Mouse (Mus musculus) frontal cortex, postnatal 25 days (tissue): Measurements from ENCODE around the gene Aicda.
A peak's percentile ranks its signal among the peaks of the same experiment; 100 is the strongest.
"Not testable (repeated sequence)": the region's sequence is repeated elsewhere in the genome, so short reads cannot be mapped to it uniquely, and the experiment has no call there.

ENCODE experiments used
- DNase-seq, 2 experiments: peaks; one replicate each; pipeline ENCODE4 v3.0.0; 2022; ENCODE audit warnings: low spot score in 2 of 2

Aicda gene

DNA sequence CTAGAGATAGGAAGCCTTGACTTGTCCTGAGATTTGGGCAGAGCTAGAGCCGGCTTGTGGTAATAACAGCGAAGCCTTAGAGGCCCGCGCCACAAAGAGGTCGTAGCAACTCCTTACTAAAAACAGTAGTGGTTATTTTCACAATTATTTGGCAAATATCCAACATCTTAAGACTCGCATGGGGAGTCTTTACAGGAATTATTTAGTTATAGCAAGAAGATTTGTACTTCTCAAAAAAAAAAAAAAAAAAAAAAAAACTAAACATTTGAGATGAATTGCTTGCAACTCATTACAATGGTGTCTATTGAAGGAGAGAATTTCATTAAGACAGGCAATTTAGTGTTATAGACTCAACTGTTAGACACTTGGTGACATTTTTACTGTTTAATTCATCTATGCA is 501 bp downstream of the Aicda start:
- no peak for DNase-seq

DNA sequence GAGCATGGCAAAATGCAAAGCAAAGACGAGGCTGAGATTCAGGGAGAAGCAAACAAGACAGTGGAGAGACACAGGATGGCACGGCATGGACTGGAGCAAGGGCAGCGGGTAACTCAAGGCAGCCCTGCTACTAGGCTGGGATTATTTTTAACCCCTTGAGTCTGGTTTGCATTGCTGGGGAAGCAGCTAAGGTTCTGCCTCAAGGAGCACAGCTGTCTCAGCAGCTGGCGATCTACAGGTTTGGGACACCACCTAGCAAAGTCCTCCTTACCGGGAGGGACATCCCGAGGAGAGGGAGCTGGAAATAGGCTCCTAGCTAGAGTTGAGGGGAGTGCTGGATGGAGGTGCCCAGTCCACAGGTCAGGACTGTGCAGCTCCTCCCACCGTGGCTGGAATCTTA is 1.7 kb downstream of the Aicda start:
- DNase-seq, result no peak

DNA sequence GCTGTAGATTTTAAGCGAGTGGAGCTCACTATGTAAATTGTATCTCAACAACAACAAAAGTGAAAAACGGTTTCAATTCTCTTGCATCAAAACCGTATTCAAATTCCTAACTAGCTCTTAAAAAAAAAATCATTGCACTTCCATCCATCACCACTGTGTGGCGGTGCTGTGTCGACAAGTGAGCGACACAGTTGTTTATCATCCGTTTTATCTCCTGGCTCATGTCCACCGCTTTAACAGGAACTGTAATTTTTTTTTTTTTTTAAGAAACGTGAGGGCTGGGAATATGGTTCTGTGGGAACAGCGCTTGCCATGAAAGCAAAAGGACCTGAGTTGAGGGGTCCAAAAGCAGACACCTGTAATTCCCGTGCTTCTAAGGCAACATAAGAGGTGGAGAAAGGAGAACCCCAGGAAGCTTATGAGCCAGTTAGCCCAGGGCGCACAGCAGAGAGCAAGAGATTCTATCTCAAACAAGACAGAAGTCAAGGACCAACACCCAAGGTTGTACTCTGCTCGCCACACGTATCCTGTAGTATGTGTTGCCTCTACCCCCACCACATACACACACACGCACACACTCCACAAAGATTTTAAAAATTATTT is 3.5 kb downstream of the Aicda start:
- peak; percentile 60 to 69 for DNase-seq

DNA sequence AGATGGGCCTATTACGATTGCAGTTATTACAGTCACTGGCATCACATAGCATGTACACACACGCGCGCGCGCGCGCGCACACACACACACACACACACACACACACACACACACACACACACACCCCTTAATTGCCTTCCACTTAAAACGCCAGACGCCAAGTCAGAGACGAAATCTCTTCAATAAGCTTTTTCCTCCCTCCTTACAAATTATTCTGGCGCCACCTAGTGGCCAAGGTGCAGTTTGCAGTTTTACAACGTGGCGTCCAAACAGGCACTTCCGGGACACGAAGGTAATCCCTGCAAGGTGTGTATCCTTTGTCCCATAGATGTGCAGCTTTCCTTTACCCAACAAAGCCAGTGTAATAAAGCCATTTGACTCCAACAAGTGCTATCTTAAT is 6.8 kb downstream of the Aicda start:
- DNase-seq, result peak; percentile 38 to 58

DNA sequence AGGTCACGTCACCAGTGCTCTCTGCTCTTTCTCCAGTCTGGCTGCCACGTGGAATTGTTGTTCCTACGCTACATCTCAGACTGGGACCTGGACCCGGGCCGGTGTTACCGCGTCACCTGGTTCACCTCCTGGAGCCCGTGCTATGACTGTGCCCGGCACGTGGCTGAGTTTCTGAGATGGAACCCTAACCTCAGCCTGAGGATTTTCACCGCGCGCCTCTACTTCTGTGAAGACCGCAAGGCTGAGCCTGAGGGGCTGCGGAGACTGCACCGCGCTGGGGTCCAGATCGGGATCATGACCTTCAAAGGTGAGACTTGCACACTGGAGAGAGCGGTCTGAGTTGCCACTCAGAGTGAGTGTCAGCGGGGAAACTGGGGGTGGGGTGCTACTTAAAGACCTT is 7.4 kb downstream of the Aicda start:
- no peak for DNase-seq

DNA sequence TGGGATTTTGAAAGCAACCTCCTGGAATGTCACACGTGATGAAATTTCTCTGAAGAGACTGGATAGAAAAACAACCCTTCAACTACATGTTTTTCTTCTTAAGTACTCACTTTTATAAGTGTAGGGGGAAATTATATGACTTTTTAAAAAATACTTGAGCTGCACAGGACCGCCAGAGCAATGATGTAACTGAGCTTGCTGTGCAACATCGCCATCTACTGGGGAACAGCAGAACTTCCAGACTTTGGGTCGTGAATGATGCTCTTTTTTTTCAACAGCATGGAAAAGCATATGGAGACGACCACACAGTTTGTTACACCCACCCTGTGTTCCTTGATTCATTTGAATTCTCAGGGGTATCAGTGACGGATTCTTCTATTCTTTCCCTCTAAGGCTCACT is 8.9 kb downstream of the Aicda start:
- DNase-seq, result peak; percentile 59 to 60

DNA sequence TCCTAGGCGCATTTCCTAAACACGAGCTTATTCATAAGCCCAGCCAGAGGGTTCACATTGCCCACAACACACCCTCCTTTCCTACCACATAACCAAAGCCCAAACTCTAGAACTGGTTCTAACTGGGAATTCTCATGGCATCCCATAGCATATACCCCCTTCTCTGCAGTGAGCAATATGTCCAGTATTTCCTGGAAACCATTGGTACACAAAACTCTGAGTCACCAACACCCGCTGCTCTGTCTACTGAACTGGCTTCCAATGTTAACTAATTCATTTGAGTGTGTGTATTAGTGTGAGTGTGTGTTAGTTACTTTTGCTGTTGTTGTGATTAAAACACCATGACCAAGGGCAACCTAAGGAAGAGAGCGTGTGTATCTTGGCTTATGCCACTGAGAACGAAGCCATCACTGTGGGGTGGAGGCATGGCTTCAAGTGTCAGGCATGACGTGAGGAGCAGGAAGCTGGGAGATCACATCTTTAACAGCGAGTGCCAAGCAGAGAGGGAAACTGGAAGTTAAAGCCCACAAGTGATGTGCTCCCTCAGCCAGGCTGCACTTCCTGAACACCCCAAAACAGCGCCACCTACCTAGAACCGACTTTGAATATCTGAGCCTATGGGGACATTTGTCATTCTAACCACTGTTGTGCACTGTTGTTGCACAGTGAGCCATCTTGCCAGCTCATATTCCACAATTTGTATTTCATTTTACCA is 11.6 kb downstream of the Aicda start:
- DNase-seq, result no peak

DNA sequence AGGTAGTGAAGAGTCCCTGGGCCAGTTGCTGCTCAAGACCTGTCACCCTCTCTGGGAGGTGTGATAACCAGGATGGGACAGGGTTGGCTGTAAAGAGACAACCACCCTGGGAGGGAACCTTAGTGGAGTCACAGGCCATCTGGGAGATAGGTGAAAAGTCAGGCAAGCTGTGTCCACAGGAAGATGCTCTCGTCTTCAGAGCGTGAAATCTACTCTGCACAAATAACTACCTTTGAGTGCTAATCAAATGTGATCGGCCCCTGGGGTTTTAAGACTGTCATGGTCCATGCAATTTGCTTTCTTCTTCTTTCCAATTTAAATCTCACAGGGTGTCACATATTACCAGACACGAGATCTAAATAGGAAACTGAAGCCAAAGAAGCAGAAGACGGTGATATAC is 15.5 kb downstream of the Aicda start:
- no peak for DNase-seq

DNA sequence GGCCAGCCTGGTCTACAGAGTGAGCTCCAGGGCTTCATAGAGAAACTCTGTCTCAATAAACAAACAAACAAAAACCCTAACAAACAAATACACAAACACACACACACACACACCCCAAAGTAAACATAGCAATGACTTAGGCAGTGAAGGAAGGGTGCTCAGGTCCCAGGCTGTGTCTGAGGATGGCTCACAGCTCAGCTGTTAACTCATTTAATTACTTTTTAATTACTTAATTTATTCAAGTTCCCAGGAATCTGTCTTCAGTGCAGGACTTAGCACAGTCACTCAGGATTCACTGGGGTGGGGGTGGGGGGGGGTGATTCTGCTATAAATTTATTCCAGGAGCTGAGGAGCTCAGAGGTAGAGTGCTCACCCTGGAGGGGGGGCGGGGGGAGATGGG is 16.2 kb downstream of the Aicda start:
- no peak for DNase-seq

DNA sequence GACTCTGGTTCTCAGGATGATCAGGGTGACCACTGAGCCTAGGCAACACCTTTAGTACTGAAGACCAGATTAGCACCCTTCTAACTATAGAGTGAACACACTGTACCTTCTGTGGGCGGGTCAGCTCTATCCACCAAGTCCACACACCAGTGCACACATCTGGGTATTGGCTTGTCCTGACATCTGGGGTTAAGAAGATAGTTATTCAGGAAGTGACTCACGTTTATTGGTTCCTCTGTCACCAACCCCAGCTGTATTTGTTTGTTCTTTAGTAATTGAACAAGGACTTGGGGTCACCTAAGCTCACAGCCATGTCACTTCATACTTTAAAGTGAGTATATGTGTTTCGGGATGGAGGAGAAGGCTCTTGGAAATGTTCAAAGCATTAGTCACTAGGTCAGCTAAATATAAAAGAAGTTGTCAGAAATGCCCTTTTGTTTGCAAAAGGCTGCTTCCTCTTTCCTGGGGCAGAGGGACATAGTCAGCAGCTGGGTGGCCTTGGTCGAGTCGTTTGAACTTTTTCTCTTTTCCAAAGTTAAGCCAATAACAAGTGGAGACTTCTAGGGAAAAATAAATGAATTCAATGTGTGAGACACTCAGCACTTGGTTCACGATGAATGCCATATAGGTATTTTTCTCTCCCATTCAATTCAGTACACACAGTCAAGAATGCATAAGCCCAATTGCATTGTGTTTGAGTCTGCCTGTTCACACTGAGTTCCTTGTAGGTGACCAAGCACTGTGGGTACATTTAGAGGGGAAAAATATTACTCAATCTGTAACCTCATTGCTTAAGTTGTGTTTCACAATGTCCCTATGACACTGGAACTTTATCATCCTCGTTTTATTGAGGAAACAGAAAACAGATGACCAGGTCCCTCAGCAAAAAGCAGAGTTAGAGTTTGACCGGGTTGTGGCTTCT is 17.4 kb downstream of the Aicda start:
- no peak for DNase-seq

DNA sequence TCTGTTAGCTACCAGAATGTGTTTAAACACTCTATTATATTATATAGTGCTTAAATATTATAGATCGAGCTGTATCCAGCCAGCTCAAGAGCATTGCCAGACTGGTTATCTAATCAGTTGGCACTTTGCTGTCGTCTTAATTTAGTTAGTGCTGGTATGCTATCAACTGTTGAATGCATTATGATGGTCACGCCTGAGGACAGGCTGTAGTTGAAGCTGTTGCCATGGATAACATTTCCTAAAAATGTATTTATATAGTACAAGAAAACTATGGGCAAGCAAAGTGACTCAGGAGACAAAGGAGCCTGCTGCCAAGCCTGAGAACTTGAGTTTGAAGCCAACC is 18.0 kb downstream of the Aicda start:
- no peak for DNase-seq

DNA sequence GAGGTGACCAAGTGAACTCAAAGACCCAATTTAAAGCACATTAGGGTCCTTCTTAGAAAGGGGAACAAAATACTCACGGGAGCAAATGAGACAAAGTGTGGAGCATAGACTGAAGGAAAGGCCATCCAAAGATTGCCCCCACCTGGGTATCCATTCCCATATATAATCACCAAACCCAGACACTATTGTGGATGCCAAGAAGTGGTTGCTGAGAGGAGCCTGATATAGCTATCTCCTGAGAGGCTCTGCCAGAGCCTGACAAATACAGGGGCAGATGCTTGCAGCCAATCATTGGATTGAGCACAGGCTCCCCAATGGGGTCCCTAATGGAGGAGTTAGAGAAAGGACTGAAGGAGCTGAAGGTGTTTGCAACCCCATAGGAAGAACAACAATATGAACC is 21.4 kb downstream of the Aicda start:
- DNase-seq, result not testable (repeated sequence)

DNA sequence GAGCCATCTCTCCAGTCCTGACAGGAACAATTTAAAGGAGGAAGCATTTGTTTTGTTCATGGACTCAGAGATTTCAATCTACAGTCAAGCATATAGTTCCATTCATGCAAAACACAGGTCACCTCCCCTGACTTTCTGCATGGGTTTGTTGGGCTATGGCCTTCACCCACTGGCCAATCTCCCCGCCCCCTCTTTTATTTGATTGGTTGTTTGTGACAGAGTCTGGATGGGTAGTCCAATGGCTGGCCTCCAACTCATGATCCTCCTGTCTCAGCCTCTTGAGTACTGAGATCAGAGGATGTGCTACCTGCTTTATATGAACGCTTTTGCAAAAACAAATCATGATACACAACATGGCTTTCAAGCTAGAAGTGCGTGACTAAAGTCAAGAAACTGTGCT is 23.4 kb downstream of the Aicda start:
- no peak for DNase-seq

DNA sequence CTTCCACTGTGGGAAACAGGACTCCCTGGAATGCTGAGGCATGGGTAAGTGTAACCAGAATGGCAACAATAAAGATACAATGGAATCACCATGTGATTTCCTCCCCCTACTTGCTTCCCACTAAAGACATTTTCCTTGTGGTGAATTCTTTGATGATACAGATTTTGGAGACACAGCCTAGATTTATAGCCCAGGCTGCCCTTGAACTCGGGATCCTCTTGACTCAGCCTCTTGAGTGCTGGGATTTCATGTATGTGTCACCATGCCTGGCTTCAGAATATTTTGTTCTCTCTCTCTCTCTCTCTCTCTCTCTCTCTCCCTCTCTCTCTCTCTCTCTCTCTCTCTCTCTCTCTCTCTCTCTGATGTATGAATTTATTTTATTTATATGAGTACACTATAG is 25.5 kb downstream of the Aicda start:
- no peak for DNase-seq

DNA sequence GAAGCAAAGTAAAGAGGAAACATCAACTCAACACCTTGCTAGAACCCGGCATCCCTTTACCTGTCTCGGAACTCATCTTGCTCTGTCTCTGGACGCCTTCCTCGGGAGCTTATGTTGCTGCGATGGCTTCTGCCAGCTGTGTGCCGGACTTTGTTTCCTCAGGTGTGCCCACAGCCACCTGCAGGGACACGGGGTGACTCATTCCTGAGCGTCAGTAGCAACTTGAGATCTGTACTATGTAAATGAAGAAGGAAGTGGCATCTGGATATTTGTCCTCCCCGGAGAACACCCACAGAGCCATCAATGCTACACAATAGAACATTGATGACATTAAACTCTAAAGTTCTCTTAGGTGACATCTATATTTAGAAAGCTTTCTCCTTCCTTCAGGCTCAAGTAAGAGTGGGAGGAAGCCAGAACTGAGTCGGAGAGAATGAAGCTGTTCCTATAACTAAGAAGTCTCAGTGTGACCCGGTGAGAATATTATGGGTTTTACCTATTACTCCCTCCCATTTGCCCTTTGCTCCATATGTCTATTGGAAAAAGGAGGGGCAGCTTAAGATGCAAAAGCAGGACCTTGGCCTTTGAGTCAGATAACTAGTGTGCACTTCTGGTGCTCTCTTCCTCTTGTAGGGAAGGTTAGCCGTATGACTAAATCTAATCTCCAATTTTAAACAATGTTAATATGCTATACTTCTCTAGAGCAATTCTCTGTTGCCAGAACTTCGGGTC is 37.6 kb downstream of the Aicda start:
- DNase-seq, result no peak

DNA sequence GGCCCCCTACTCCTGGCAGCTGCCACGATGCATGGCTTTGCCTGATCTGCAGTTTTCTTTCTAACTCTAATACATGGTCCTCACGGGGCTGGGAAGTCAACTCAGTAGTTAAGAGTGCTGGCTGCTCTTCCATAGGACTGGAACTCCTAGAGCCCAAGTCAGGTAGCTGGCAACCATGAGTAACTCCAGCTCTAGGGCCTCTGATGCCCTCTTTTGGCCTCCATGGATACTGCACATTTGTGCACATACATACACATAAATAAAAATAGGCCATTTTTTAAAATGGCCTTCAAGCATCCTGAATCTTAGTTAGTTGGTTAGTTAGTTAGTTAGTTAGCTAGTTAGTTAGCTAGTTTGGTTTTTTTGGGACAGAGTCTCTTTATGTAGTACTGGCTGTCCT is 39.3 kb downstream of the Aicda start:
- no peak for DNase-seq

DNA sequence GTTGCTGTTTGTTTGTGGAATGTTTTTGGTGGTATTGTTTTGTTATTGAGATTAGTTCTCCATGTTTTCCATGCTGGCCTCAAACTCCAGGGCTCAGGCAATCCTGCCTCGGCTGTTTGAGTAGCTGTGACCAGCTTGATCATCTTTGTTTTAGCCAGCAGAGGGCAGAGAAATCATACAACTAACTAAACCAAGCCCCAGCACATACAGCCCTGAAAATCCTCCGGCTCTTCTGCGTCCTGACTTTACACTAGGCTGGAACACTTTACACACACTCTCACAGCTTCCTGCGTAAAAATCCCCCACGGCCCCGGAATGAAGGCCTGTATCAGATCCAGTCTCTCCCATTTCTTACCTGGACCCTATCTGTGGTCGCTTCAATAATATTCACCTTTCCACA is 42.0 kb downstream of the Aicda start:
- DNase-seq, result no peak

DNA sequence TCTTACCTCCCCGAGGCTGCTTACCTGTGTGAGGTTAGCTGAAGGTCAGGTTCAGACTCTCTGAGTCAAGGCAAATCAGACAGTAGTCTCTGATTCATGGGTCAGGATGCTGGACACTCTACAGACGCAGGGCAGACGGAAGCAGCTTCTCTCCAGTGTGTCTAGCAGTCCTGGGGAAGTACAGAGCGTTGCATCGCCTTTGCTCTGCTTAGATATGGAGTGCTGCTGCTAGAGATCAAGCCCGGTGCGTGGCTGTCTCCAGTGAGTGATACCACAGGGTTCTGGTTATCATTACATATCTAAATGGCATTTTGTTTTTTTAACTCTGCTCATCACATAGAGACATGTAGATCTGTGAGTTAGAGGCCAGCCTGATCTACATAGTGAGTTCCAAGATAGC is 43.0 kb downstream of the Aicda start:
- no peak for DNase-seq

DNA sequence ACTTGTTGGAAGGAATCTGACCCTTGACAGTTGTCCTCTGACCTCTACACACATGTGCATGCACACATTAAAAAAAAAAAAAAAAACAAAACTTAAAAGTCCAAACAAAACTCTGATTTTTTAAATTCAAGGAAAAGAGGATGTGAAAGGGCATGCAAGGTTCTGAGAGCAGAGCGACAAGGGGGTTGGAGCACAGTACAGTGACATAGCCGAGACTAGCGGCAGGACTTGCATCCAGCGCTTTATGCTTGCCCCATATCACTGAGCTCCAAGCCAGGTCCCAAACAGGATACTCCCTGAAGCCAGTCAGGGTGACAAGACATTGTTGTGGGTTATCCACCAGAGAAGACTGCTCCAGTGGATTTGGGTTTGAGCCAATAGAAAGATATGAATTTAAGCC is 44.4 kb downstream of the Aicda start:
- DNase-seq, result no peak

DNA sequence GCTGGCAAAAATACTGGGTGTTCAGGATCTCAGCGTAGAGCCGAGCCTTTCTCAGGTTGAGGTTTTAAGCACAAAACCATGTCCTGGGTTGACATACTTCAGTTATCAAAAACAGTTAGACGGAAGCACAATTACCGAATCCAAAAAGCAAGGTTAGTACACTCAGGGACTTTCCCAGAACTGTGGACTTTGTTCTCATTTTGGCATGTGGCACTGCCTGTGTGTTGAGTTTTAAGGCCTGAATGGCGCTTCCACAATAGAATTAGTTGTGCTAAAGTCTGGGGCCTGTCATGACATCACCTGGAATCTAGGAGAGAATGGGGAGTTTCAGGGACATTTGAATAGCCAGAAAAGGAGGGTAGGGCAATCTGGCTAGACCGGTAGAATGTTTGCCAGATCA is 44.8 kb downstream of the Aicda start:
- no peak for DNase-seq

DNA sequence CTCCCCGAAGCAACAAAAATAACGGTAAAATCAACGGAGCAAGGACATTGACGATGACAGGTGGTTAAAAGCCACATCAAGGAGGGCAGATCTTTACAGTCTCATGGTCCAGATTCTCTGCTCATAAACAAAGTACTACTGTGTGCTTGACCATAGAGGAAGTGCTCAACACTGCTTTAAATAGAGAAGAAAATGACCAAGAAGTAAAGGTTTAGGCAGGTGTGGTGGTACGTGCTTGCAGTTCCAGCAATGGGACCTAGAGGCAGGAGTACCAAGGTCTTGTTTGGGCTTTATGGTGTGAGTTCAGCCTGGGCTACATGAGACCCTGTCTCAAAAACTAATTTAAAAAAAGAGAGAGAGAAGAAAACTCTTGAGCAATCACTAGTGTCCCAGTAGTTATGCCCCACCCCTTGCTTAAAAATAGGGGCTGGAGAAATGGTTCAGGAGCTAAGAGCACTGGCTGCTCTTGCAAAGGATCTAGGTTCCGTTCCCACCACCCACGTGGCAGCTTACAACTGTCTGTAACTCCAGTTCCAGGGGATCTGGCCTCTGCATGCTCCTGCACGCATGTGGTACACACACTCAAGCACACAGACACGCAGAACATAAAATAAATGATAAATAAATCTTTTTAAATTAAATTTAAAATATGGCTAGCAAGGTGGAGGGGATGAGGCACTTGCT is 45.6 kb downstream of the Aicda start:
- no peak for DNase-seq
